Mouse (Mus musculus) frontal cortex, postnatal 36 days (tissue): ENCODE measurements around the gene Dcaf15.
A peak's percentile ranks its signal among the peaks of the same experiment; 100 is the strongest.

Experiments used
- DNase-seq, 2 experiments: peaks; one replicate each; pipeline ENCODE4 v3.0.0; 2022; ENCODE audit warnings: low spot score in 2 of 2

The Dcaf15 gene

GRCm38 (mm10) chr8:84104697-84105609, at the start of gene Dcaf15:
TSS of gene Dcaf15 (minus strand) at chr8:84104768.
- DNase-seq, result peak; percentile 97

DNA sequence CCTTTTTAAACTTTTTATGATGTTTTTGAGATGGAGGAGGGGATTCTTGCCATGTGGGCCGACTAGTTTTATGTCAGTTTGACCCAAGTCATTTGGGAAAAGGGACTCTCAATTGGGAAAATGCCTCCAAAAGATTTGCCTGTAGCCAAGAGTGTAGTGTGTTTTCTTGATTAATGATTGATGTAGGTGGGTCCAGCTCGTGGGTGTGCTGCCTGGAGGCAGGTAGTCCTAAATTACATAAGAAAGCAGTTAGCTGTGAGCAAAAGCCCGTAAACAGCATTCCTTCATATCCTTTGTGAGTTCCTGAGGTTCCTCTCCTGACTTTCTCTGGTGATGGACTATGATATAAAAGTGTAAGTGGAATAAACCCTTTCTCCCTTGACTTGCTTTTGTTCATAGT, 44.6 kb upstream of the Dcaf15 start:
- DNase-seq, result no peak

DNA sequence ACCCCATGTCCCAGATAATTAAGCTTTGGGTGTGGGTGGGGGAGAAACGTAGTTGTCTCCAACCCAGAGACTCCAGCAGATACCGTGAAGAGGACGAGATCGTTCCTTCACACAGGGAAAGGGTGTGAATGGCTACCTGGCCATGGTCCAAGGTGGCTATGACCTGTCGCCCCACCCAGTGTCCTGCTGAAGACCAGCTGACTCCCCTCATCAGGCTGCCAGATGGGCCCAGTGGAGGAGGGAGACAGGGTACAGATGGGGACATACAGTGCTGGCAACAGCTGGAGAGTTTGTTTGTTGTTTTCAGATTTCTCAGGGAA, 43.9 kb upstream of the Dcaf15 start:
- DNase-seq, result no peak

DNA sequence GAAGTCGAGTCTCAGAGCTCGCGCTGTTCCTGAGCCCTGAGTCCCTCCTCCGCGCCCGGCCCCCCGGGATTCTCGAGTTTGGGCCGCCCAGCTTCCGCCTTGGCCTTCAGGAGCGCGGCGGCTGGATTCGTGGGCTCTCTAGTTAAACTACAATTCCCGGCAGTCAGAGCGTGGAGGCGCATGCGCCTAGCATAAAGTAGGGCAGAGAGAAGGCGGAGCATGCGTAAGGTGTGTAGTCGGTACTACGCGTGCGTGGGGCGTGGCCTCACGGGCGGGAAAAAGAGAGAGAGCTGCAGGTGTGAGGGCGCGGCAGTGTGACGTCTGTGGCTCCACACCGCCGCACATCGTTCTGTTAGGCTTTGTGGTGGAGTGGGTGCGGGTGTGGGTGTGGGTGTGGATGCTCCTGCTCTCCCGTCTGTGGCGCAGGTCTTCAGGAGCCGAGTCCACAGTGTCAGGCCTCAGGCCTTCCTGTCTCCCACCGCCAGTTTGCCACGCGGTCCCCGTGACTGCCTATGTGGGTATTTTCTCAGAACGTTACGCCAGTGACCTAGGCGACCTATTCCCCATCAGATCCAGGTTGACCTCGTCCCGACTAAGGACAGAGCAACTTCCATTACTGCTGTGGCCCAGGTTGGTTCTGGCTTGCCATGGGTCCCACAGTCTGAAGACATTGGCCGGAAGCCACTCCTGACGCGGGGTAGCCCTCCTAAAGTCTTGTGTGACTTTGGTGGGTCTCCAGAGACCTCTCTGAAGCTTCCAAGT, 43.4 kb upstream of the Dcaf15 start, which contains the start of the genes Cc2d1a and 4930432K21Rik:
TSS of gene Cc2d1a (minus strand) at position 168 of the 762 bp plus-strand sequence.
TSS of gene 4930432K21Rik (plus strand) at position 257 of the 762 bp plus-strand sequence.
- DNase-seq, result peak; percentile 95 to 96

DNA sequence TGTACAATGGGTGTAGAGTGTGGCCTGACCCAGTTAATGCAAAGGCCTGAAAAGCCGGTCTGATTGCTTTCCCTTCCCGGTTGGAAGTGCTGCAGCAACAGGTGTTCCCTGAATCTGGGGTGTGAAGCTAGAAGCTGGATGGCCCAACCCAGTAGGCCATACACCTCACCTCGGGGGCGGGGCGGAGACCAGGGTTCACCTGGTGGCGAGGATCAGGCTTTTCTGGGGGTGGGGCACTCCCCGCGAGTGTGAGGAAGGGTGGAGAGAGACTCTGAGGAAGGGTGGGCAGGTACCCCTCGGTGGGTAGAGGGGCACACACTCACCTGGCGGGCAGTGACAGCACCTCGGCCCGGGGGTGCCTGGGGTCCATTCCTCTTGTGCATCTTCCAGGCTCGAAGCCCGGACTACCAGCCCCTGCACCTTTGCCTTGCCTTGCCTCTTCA, 42.8 kb upstream of the Dcaf15 start:
- no peak for DNase-seq

- no peak for DNase-seq
These were observed 40.2 kb upstream of the Dcaf15 start for GRCm38 (mm10) chr8:84144636-84145245.

DNA sequence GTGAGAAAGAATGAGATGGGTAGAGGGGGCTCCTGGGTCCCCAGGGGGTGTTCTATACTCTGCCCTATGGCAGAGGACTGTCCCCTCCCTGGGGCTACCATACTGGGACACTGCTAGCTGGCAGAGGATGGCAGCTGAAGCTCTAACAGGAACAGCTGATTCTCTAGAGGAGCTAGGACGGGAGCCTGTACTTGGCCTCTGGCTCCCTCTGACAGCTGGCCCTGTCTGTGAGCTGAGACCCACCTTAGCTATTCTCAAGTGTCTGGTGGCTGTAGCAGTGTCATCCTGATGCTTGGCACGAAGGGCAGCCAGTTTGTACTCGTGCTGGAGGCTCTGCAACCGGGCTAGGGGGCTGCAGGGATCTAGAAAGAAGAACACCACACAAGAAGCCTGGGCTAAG, 36.3 kb upstream of the Dcaf15 start:
- DNase-seq, result no peak

- no peak for DNase-seq
These were observed 33.3 kb upstream of the Dcaf15 start for GRCm38 (mm10) chr8:84137848-84138247.

DNA sequence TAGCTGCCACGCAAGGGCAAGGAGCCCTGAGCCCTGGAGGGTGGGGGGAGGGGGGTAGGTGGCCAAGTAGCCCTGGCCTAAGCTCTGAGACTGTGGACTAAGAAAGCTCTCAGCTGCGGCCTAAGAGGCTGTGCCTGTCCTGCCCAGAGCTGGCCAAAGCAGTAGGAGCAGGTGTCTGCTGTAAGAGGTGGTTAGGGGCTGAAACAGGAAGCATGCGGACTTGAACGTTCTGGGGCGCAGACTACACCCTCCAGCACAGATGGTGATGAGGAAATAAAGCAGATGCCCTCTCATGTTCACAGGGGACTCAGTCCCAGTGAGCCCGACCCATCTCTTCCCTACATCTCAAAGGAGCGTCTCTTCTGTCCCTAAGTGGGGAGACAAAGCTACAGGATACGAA, 27.7 kb upstream of the Dcaf15 start:
- DNase-seq, result no peak

DNA sequence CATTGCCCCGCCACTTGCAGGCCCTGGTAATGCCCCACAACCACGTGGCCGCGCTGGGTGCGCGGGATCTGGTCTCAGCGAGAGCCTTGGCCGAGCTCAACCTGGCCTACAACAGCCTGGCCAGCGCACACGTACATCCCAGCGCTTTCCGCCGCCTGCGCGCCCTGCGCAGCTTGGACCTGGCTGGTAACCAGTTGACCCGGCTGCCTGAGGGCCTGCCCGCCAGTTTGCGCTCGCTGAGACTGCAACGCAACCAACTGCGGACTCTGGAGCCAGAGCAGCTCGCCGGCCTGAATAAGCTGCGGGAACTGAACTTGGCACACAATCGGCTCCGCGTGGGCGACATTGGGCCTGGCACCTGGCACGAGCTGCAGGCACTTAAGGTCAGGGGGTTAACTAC, 26.2 kb upstream of the Dcaf15 start:
- no peak for DNase-seq

DNA sequence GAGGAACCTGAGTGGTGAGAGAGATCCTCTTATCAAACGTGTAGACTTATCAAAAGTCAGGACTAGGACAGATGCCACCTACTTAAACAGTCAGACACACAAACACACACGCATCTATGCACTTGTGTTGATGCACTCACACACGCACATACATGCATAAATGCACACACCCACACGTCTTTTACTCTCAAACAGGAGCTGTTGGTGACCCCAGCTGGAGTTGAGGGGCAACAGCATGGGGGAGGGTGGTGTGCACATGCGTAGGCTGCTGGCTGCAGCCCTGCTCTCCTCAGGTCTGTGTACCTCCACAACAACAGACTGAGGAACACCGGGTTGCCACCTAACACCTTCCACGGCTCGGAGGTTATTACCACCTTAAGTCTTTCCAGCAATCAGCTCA, 23.7 kb upstream of the Dcaf15 start:
- DNase-seq, result no peak

GRCm38 (mm10) chr8:84127202-84127901, 22.8 kb upstream of the Dcaf15 start:
- no peak for DNase-seq

- no peak for DNase-seq
These were observed 22.2 kb upstream of the Dcaf15 start for GRCm38 (mm10) chr8:84126742-84127141.

- no peak for DNase-seq
These were observed 21.1 kb upstream of the Dcaf15 start, which contains the start of gene Podnl1 for GRCm38 (mm10) chr8:84125656-84126055. TSS of gene Podnl1 (plus strand) at chr8:84125989.

DNA sequence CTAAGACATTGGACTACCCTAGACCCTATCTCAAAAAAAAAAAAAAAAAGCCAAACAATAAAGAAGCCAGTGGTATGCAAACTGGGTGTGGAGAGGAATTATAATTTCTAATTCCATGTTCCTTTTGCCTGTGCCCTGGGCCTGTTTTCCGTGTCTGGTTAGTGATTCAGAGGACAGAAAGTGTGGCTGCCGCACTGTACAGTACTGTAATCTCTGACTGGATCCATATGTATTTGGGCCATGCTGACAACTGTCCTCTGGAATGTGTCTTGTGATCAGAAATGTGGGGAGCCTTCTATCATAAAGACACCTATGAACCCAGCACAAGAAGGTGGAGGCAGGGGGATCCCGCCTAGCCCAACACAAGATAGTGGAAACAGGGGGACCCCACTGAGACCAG, 17.6 kb upstream of the Dcaf15 start:
- DNase-seq, result no peak

DNA sequence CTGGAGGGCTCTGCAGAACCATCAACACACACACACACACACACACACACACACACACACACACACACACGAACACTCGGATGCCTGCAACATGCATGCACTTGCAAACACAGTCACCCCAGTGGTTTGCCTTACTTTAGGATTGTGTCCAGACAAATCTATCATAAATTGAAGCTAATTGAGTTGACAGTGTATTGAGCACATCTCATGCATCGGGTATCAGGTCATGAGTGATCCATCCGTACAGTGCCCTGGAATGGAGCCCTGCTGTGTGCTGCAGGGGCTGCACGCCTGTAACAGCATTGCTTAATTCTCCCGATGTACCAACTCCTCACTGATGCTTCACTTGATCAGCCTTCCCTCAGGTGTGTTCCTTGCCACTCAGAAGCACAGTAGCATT, 11.1 kb upstream of the Dcaf15 start:
- no peak for DNase-seq

GRCm38 (mm10) chr8:84106216-84107040, 1.9 kb upstream of the Dcaf15 start:
- DNase-seq, result no peak

GRCm38 (mm10) chr8:84105676-84106075, 1.1 kb upstream of the Dcaf15 start:
- DNase-seq, result peak in 1 of 2 experiments; percentile 3

DNA sequence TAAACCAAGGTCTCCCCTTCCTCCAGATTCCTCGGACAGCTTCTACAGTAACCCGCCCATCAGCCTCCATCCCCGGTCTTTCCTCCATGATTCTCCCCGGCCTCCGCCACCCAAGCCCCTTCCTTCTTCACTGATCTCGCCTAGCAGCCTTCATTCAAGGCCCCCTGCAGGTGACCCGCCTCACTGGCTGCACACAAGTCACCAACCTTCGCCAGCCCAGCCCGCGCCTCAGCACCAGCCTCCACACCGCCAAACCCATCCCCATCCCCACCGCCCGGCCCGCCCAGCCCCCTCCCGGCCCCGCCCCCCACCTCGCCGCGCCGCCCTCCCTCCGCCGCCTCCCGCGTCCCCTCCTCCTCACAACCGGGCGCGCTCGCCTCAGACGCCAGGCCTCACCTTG, 347 bp downstream of the Dcaf15 start:
- peak; percentile 24 to 47 for DNase-seq

GRCm38 (mm10) chr8:84103601-84104000, 967 bp downstream of the Dcaf15 start:
- DNase-seq, result peak in 1 of 2 experiments; percentile 3
